Mouse (Mus musculus) inflammation-experienced regulatory T-cells, adult 6 months (primary cell): ENCODE data around the gene Vps13d. TPM values are rescaled to one million over a fixed set of nuclear protein-coding genes. Genes with fewer than 3 reads are reported as not detected.

Source experiments
- ATAC-seq: one replicate; pipeline ENCODE4 v1.8.0; 2017
- polyA plus RNA-seq, 3 experiments: library from polyadenylated mRNA; unstranded; fragments of 100-300 nt; shearing (Covaris generic); gene quantifications; one replicate each; pipeline ENCODE4 v1.2.1; 2017

Vps13d gene
- polyA plus RNA-seq, 3 experiments from 2014 or later, result 10.6 to 27.5 (median 19.6) TPM

GRCm38 (mm10) chr4:144936563-144937154 is 258.1 kb downstream of the Vps13d start:
- ATAC-seq, result no peak

DNA sequence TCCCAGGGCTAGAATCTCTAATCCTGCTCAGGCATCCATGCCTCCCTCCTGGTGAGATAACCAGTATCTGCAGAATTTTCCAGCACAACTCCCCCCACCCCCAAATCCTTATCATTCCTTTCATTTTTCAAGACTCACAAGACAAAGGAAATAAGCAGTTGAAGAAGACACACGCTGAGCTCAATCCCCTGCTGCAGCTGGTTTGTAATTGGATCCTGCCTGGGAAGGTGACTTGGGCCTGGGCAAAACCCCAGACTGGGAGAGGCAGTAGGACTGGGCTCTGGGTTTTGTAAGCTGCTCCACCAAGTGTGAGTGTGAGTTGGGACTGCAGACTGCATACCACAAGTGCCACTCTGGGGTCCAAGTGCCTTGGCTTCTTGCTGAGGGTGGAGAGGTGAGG is 260.3 kb downstream of the Vps13d start:
- no peak for ATAC-seq

GRCm38 (mm10) chr4:144931167-144931566 is 263.6 kb downstream of the Vps13d start:
- no peak for ATAC-seq

DNA sequence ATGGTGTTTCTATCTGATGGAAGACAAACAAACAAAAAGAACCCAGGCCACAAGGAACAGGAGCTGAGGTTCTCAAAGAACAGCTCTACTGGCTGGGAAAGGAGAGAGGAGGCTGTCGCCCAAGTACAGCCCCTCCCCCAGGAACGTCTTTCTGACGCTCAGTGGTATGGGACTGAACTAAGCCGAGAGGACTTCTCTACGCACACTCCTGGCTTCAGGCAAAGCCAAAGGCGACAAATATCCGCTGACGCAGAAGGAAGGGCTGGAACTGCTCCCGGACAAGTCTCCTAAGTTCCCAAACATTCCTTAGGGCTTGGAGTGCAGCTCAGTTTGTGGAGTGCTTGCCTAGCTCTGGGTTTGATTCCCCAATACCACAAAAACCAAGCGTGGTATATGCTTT is 264.4 kb downstream of the Vps13d start:
- ATAC-seq, result no peak

DNA sequence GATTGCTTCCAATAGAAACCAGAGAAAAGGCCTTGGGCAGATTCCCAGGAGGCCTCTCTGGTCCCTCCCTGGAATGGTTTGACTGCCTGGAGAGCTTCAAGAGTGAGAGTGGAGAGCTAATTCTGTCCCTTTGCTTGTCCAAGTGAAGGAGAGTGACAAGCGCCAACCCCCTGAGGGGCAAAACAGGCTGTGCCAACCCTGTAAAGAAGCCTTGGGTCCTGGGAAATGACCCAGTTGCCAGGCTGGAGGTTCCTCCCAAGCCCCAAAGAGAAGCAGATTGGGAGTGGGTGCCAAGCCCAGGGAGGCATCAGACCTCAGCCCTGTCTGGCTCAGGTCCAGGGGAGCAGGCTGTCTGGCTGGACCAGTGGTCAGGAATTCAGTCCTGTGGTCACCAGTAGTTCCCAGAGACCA is 265.0 kb downstream of the Vps13d start:
- ATAC-seq, result no peak

- no peak for ATAC-seq
Observed at GRCm38 (mm10) chr4:144928693-144929436, 265.9 kb downstream of the Vps13d start.

Other genes with a start within 250 kb of the Vps13d start
- 100 to 1,000 TPM in 1 of 3 experiments, 10 to 100 TPM in 2; 83.9 to 124 (median 98.2) TPM for gene Tnfrsf1b, start 51.9 kb upstream of the Vps13d start, polyA plus RNA-seq
- 10 to 100 TPM; 10.4 to 16.8 (median 14.5) TPM for gene Tnfrsf8, start 120.2 kb upstream of the Vps13d start, polyA plus RNA-seq